Mouse (Mus musculus): Measurements from ENCODE around the gene Thra.

GRCm38 (mm10) chr11:98749716-98750115 lies 9.3 kb downstream of the Thra start:
- no peak for TF ChIP-seq CTCF (IDR thresholded peaks at IDR 0.05; ENCODE audit: insufficient read depth, low read depth, low read length)
- no peak for TF ChIP-seq POLR2A (IDR thresholded peaks at IDR 0.05; ENCODE audit: insufficient read depth, low read depth, low read length)

All from olfactory bulb, adult 2 months (tissue).